Mouse (Mus musculus) CD4-positive naive resting alpha-beta T cell, adult 76 days (primary cell): Measurements from ENCODE around the gene Vmn1r117. TPM values are rescaled to one million over a fixed set of nuclear protein-coding genes. Genes with fewer than 3 reads are reported as not detected.

Experiments
- total RNA-seq: library from RNA; stranded (reverse); gene quantifications from one replicate; pipeline ENCODE4 v1.2.4, GENCODE M21; 2023

The Vmn1r117 gene
- total RNA-seq = not detected

DNA sequence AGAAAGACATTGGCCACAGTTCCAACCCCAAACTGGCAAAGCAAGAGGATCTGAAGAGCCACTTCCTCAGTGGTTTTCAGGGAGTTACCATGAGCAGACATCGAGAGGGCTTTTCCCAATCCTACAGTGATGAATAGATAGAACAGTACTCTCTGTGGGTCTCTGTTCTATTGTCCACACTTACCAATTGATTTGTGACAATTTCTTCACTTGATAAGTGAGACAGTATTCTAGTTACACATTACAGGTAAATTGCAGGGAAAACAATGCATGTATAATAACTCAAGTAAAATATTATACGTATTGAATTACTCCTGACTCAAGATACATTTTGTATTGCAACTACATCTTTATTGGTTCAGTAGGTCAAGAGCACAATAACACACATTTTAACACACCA lies at the start of gene Vmn1r117:
Gene Vmn1r117 (minus strand): TSS at position 101 of the 400 bp plus-strand sequence.

DNA sequence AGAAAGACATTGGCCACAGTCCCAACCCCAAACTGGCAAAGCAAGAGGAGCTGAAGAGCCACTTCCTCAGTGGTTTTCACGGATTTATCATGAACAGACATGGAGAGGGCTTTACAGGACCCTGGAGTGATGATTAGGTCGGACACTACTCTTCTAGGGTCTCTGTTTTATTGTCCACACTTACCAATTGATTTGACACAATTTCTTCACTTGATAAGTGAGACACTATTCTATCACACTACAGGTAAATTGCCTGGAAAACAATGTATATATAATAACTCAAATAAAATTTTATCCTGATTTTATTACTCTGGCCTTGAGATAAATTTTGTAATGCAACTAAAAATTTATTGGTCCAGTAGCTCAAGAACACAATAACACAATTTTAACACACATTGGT lies 28.3 kb upstream of the Vmn1r117 start, which contains the start of gene Vmn1r118:
Gene Vmn1r118 (minus strand): TSS at position 101 of the 400 bp plus-strand sequence.

DNA sequence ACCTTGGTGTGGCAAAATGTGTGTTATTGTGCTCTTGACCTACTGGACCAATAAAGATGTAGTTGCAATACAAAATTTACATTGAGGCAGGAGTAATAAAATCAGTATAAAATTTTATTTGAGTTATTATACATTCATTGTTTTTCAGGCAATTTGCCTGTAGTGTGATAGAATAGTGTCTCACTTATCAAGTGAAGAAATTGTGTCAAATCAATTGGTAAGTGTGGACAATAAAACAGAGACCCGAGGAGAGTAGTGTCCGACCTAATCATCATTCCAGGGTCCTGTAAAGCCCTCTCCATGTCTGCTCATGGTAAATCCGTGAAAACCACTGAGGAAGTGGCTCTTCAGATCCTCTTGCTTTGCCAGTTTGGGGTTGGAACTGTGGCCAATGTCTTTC lies 12.0 kb downstream of the Vmn1r117 start, which contains the start of gene Vmn1r116:
Gene Vmn1r116 (plus strand): TSS at position 301 of the 400 bp plus-strand sequence.

DNA sequence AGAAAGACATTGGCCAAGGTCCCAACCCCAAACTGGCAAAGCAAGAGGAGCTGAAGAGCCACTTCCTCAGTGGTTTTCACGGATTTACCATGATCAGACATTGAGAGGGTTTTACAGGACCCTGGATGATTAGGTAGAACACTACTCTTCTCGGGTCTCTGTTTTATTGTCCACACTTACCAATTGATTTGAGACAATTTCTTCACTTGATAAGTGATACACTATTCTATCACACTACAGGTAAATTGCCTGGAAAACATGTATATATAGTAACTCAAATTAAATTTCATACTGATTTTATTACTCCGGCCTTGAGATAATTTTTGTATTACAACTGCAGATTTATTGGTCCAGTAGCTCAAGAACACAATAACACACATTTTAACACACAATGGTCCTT lies 39.0 kb downstream of the Vmn1r117 start, which contains the start of gene Vmn1r115:
Gene Vmn1r115 (minus strand): TSS at position 101 of the 400 bp plus-strand sequence.

Other genes starting within 250 kb of the Vmn1r117 start
- not detected for gene Vmn1r107, start 215.2 kb downstream of the Vmn1r117 start, total RNA-seq
- gene Vmn1r111, start 180.9 kb downstream of the Vmn1r117 start, total RNA-seq = not detected
- gene Gm10668, start 153.5 kb downstream of the Vmn1r117 start, total RNA-seq = not detected
- not detected for gene Vmn1r112, start 112.9 kb downstream of the Vmn1r117 start, total RNA-seq
- gene Vmn1r113, start 96.8 kb downstream of the Vmn1r117 start, total RNA-seq = not detected
- not detected for gene Vmn1r114, start 71.9 kb downstream of the Vmn1r117 start, total RNA-seq
- not detected for gene Vmn1r115, start 39.1 kb downstream of the Vmn1r117 start, total RNA-seq
- not detected for gene Vmn1r116, start 11.9 kb downstream of the Vmn1r117 start, total RNA-seq
- not detected for gene Vmn1r118, start 28.2 kb upstream of the Vmn1r117 start, total RNA-seq
- not detected for gene Vmn1r119, start 128.3 kb upstream of the Vmn1r117 start, total RNA-seq
- gene Vmn1r120, start 169.7 kb upstream of the Vmn1r117 start, total RNA-seq = not detected
- not detected for gene Vmn1r121, start 214.4 kb upstream of the Vmn1r117 start, total RNA-seq